Mouse (Mus musculus) heart, embryonic 12.5 days (tissue): ENCODE data around the gene Acot3. TPM values are rescaled to one million over a fixed set of nuclear protein-coding genes. Genes with fewer than 3 reads are reported as not detected.
"Not testable (repeated sequence)": the region's sequence is repeated elsewhere in the genome, so short reads cannot be mapped to it uniquely, and the experiment has no call there.

Experiments
- ATAC-seq: fragments of 200-750 bp; cut with Nextera tagmentation; 2 replicates; pipeline ENCODE4 v1.8.0; 2017; ENCODE audit warnings: moderate TSS enrichment, moderate library complexity; ENCODE audit not compliant: insufficient number of reproducible peaks, low FRiP score
- H3K27ac ChIP-seq: fragments of 300-500 bp; sonication (generic); 2 replicates; pipeline ENCODE4 v1.5.1; 2016; ENCODE audit warnings: mild to moderate bottlenecking, moderate library complexity; ENCODE audit not compliant: poor library complexity, severe bottlenecking
- H3K27me3 ChIP-seq: fragments of 300-500 bp; sonication (generic); replicated peaks from 2 replicates; pipeline ENCODE4 v1.6.1; 2016; ENCODE audit warnings: mild to moderate bottlenecking, moderate library complexity
- H3K36me3 ChIP-seq: fragments of 300-500 bp; sonication (generic); 2 replicates; pipeline ENCODE4 v1.6.1; 2016; ENCODE audit warnings: mild to moderate bottlenecking, moderate library complexity
- H3K4me1 ChIP-seq: fragments of 300-500 bp; sonication (generic); replicated peaks from 2 replicates; pipeline ENCODE4 v1.6.1; 2016; ENCODE audit warnings: mild to moderate bottlenecking
- H3K4me2 ChIP-seq: fragments of 300-500 bp; sonication (generic); 2 replicates; pipeline ENCODE4 v1.6.1; 2016; ENCODE audit warnings: mild to moderate bottlenecking, moderate library complexity
- H3K4me3 ChIP-seq: fragments of 300-500 bp; sonication (generic); 2 replicates; pipeline ENCODE4 v1.5.1; 2016; ENCODE audit warnings: mild to moderate bottlenecking
- H3K9ac ChIP-seq: fragments of 300-500 bp; sonication (generic); 2 replicates; pipeline ENCODE4 v1.6.1; 2016; ENCODE audit warnings: mild to moderate bottlenecking, moderate library complexity
- H3K9me3 ChIP-seq: fragments of 300-500 bp; sonication (generic); replicated peaks from 2 replicates; pipeline ENCODE4 v1.6.1; 2016; ENCODE audit warnings: mild to moderate bottlenecking, moderate library complexity
- WGBS: fragments of 180-500 bp; shearing (Covaris S2); methylation state at CpG from one replicate; pipeline ENCODE4 v1.1.7; 2016; 5-methylcytosine and 5-hydroxymethylcytosine counted together
- polyA plus RNA-seq: library from polyadenylated mRNA; unstranded; fragments of >200 nt; fragmentation: Nextera tagmentation; extraction: Ambion mirVana; gene quantifications from 2 replicates; pipeline ENCODE4 v1.2.1, GENCODE M21; 2016

Gene Acot3
- 0.27 and 0.64 TPM in 2 replicates for polyA plus RNA-seq

DNA sequence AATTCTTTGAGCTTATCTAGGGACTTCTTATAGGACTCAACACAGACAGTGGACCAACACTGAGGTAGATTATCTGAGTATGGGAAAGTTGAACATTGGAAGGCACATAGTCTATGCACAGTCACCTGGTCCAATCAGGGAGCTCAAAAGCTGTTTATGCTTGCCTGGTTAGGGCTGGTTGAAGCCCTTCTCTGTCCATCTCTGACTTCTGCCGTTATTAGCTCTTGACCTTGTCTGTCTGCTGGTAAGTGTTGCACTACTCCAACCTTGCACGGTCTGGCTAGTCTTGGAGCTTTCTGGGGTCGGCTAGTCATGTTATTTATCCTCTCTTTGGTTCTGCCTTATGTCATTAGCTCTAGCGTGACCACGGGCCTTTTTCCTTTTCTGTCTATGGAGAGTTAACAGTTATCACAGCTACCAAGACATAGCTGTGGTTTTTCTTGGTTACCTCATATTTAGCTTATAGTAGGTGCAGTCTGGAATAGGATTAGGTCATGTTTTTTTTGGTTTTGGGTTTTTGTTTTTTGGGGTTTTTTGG lies at the start of gene Acot3:
TSS of gene Acot3 (plus strand) at position 208 of the 538 bp plus-strand sequence.
- Histone ChIP-seq H3K4me1 (peaks cover 8% of the 10 kb centered on the region; the same call in 1 of the 2 replicates), H3K27me3 (peaks cover 25% of the 10 kb centered on the region), H3K4me3 (peak within 1 kb of the TSS; percentile 44; the same call in 1 of the 2 replicates), H3K4me2 (peak within 1 kb of the TSS; percentile 69), H3K27ac (no peak within 1 kb of the TSS), H3K9me3 (peaks cover 5% of the 10 kb centered on the region; the same call in 1 of the 2 replicates), H3K36me3 (no peaks in the 10 kb centered on the region), H3K9ac (no peak within 1 kb of the TSS)
- ATAC-seq, result no peak
- 63% methylated on average over 5 of the region's 5 CpGs for WGBS

DNA sequence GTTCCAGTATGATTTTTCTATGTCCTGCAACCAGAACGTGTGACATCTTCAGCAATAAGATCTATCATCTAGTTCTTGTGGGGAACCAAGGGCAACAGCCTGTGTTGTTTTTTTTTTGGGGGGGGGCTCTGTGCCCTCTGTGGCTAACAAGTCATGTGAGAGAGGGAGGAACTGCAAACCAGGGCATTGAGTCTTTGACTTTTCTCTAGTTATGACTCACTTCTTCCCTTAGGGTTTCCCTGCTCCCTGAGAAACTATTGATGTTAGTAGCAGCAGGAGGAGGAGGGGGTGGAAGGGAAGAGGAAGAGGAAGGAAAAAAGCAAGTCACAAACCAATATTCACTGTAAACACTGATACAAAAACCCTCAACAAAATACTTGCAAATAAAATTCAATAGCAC lies 48.1 kb upstream of the Acot3 start:
- Histone ChIP-seq H3K36me3 (no peaks in the 10 kb centered on the region), H3K9me3 (peaks cover 10% of the 10 kb centered on the region), H3K27ac (no peak overlapping the region), H3K4me2 (no peak overlapping the region), H3K4me1 (peaks cover 18% of the 10 kb centered on the region), H3K27me3 (0 out of 2 replicates have a peak, but pooled peaks cover 3% of the 10 kb centered on the region), H3K9ac (no peak overlapping the region), H3K4me3 (no peak overlapping the region)
- WGBS, result 76% methylated on average over 1 of the region's 1 CpGs
- no peak for ATAC-seq

DNA sequence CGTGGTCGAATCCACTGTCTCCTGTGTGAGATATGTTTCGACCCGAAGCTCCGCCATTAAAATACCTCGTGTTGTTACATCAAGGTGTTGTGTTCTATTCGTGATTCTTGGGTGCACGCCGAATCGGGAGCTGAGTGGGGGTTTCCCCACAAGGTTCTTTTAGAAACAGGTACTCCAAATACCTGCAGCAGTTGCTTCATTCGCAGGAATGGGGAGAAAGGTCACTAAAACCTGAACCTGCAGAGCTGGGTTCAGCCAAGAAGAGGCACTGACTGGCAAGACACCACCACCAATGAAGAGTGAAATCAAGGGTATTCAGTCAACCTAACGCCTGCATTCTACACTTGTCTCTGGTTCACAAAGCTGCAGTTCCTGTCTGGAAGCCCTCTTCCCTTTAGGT lies 43.7 kb upstream of the Acot3 start:
- H3K4me1 ChIP-seq, result peaks cover 16% of the 10 kb centered on the region
- 0 out of 2 replicates have a peak, but pooled peaks cover 3% of the 10 kb centered on the region for H3K27me3 ChIP-seq
- no peak overlapping the region for H3K4me2 ChIP-seq
- H3K27ac ChIP-seq, result no peak overlapping the region
- no peaks in the 10 kb centered on the region for H3K36me3 ChIP-seq
- no peak overlapping the region for H3K4me3 ChIP-seq
- no peaks in the 10 kb centered on the region for H3K9me3 ChIP-seq
- no peak overlapping the region for H3K9ac ChIP-seq
- whole genome bisulfite sequencing, result 88% methylated on average over 12 of the region's 12 CpGs
- no peak for ATAC-seq

DNA sequence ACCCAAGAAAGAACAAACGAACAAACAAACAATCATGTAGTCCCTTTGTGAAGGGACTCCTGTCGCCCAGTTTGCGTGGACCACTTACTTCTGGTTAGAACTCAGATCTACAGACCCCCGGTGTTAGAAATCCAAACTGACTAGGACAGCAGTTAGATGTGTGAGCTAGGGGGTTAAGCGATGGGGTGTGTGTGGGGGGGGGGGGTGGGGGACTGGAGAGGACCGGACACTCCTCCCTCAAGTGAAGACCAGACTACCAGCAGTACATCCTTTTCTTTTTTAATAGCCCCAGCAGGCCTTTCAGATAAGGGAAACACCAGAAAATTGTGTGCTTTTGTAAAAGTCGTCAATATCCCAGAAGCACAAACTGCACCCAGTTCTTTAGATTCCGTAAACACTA lies 43.2 kb upstream of the Acot3 start:
- Histone ChIP-seq H3K4me1 (peaks cover 16% of the 10 kb centered on the region), H3K4me2 (peak overlapping the region; percentile 66), H3K27me3 (0 out of 2 replicates have a peak, but pooled peaks cover 3% of the 10 kb centered on the region), H3K27ac (no peak overlapping the region), H3K4me3 (peak overlapping the region; percentile 49), H3K9ac (no peak overlapping the region), H3K9me3 (no peaks in the 10 kb centered on the region), H3K36me3 (no peaks in the 10 kb centered on the region)
- ATAC-seq, result no peak
- 61% methylated on average over 8 of the region's 8 CpGs for WGBS

DNA sequence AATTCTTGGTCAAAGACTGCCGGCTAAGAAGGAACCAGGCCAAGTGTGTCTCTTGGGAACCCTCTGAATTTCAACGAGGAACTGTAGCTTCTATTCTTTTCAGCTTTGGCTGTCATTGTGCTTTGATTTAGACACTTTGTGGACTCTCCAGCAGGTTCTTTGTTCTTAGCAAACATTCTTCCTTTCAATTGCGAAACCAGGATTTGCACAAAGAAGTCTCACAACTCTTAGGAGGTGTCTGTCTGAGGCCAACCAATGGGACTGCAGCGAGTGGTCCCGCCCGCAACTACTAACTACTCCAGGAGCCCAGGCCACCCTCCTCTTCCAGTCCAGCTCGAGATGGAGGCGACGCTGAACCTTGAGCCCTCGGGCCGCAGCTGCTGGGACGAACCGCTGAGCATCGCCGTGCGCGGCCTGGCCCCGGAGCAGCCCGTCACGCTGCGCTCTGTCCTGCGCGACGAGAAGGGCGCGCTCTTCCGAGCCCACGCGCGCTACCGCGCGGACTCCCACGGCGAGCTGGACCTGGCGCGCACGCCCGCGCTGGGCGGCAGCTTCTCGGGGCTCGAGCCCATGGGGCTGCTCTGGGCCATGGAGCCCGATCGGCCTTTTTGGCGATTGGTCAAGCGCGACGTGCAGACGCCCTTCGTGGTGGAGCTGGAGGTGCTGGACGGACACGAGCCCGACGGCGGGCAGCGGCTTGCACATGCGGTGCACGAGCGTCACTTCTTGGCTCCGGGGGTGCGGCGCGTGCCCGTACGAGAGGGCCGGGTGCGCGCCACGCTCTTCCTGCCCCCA lies 42.6 kb upstream of the Acot3 start, which contains the start of gene Acot1:
TSS of gene Acot1 (plus strand) at position 320 of the 795 bp plus-strand sequence.
- Histone ChIP-seq H3K27ac (peak within 1 kb of the TSS; percentile 2; the same call in 1 of the 2 replicates), H3K4me1 (peaks cover 16% of the 10 kb centered on the region), H3K4me3 (peak within 1 kb of the TSS; percentile 49), H3K9ac (peak within 1 kb of the TSS; percentile 73), H3K4me2 (peak within 1 kb of the TSS; percentile 66)
- WGBS, result 3% methylated on average over 57 of the region's 70 CpGs
- not testable (repeated sequence) for H3K9me3 ChIP-seq, H3K36me3 ChIP-seq, H3K27me3 ChIP-seq
- ATAC-seq, result peak; percentile 84

DNA sequence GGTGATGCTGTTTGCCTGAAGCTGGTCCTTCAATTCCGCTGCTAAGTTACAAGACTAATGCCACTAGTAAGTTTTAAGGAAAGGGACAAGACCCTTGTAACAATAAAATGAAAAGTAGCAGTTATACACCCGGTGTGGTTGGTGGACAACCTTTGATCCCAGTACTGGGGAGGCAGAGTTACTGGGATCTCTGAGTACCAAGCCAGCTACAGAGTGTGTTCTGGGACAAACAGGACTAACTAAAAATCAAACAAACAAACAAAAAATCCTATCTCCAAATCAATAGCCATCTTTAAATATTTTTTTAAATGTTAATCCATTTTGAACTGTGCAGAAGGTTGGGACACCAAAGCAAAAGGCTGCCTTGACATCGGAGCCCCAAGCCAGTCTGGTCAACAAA lies 41.7 kb upstream of the Acot3 start:
- Histone ChIP-seq H3K4me2 (peak overlapping the region; percentile 66), H3K36me3 (no peaks in the 10 kb centered on the region), H3K4me3 (peak overlapping the region; percentile 49), H3K27me3 (0 out of 2 replicates have a peak, but pooled peaks cover 3% of the 10 kb centered on the region), H3K27ac (no peak overlapping the region), H3K4me1 (peaks cover 16% of the 10 kb centered on the region), H3K9ac (no peak overlapping the region), H3K9me3 (no peaks in the 10 kb centered on the region)
- no peak for ATAC-seq
- WGBS, result 77% methylated on average over 3 of the region's 3 CpGs

DNA sequence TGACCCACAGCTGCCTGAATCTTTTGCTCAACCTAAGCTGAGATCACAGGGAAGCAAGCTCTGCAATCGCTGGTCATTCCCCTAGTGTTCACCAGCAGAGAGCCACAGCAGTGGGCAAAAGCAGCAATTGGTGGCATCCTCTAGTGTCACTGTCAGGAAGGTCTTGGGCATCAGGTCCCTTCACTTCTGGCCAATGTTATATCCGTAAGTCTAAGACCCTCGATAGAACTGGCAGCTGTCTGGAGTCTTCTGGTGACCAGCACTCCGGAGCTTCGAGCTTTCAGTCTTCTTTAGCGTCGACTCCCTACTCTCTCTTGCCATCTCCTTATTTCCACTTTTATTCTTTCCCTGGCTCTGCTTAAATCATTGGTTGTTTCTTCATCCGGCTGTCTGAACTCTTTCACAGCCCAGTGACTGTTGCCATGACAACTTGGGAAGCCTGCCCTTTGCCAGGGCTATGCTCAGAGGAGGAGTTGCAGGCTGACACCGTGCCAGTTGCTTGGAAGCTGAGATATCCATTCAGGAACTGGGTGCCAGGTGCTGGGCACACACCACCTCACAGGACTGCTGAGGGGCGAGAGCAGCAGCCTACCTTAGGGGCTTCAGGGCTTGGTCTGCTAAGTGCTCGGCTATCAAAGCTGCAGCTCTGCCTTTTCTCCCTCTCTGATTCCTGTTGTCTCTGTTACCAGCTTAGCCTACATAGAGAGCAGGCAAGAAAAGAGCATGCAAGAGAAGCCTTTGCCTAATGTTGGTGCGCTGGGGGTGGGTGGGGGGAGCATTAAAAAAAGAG lies 40.5 kb upstream of the Acot3 start:
- H3K9ac ChIP-seq, result 0 out of 2 replicates have a peak overlapping the region, but pooled peaks have one; percentile 4
- no peak overlapping the region for H3K27ac ChIP-seq
- peak overlapping the region; percentile 35 for H3K4me2 ChIP-seq
- H3K27me3 ChIP-seq, result 0 out of 2 replicates have a peak, but pooled peaks cover 3% of the 10 kb centered on the region
- H3K36me3 ChIP-seq, result 0 out of 2 replicates have a peak, but pooled peaks cover 2% of the 10 kb centered on the region
- peaks cover 16% of the 10 kb centered on the region for H3K4me1 ChIP-seq
- peak overlapping the region; percentile 9; the same call in 1 of the 2 replicates for H3K4me3 ChIP-seq
- ATAC-seq, result no peak
- H3K9me3 ChIP-seq, result no peaks in the 10 kb centered on the region
- WGBS, result 65% methylated on average over 12 of the region's 12 CpGs

DNA sequence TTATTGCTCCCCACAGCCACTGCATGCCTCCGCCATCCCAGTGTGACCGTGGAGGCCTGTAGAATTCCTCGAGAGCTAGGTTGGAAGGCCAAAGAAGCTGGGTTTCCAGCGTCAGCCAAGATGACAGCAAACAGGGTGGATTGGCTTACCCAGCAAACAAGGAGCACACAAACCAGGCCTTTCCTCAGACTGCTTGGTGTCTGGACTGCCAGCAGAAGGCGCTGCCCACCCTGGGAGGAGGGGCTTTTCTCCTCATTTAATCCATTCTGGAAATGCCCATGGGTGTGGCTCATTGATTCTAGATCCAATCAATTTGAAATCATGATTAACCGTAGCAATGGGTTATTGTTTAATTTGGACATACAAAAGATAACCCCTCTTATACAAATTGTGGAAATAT lies 38.8 kb upstream of the Acot3 start:
- peaks cover 16% of the 10 kb centered on the region for H3K4me1 ChIP-seq
- no peak for ATAC-seq
- no peak overlapping the region for H3K4me2 ChIP-seq
- no peak overlapping the region for H3K27ac ChIP-seq
- H3K36me3 ChIP-seq, result 0 out of 2 replicates have a peak, but pooled peaks cover 2% of the 10 kb centered on the region
- WGBS, result 67% methylated on average over 6 of the region's 6 CpGs
- no peaks in the 10 kb centered on the region for H3K9me3 ChIP-seq
- no peak overlapping the region for H3K9ac ChIP-seq
- no peak overlapping the region for H3K4me3 ChIP-seq
- 0 out of 2 replicates have a peak, but pooled peaks cover 3% of the 10 kb centered on the region for H3K27me3 ChIP-seq

DNA sequence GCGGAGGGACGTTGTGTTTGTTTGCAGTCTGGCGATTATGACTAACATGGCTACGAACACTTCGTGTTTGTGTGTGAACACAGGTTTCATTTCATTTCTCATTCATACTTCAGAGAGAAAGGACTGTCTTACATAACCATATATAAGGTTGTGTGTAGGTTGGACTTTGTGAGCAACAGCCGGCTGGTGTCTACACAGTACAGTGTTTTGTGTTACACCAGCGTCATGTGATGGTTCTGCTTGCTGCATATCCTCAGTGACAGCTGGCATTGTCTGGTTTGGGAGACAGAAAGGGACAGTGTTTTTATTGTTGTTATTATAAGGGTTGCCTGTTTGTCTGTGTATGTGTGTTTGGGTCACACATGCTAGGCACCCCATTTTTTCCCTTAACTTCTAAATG lies 38.2 kb upstream of the Acot3 start:
- Histone ChIP-seq H3K9ac (no peak overlapping the region), H3K27ac (no peak overlapping the region), H3K27me3 (no peaks in the 10 kb centered on the region), H3K4me1 (peaks cover 11% of the 10 kb centered on the region), H3K4me2 (no peak overlapping the region), H3K4me3 (no peak overlapping the region), H3K36me3 (0 out of 2 replicates have a peak, but pooled peaks cover 2% of the 10 kb centered on the region), H3K9me3 (no peaks in the 10 kb centered on the region)
- WGBS, result 90% methylated on average over 7 of the region's 7 CpGs
- ATAC-seq, result no peak

DNA sequence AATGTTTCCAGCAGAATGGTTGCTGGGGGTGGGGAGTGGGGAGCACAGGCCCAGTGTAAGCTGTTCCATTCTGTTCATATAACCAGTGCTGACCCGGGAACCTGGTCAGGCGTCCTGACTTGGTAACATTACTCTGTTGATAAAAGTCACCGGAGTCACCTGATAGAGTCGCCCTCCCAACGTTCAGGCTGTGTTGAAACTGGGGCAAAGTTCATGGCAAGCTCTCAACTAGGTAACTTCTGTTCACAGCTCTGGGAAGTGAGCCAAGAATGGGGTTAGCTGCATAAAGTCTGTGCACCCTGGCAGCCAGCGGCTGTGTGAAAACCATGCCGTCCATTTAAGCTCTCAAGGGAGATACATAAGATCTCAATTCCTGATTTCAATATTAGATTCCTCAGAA lies 31.4 kb upstream of the Acot3 start:
- H3K4me3 ChIP-seq, H3K36me3 ChIP-seq, H3K27me3 ChIP-seq, H3K4me1 ChIP-seq, H3K27ac ChIP-seq, H3K9me3 ChIP-seq, H3K9ac ChIP-seq: not testable (repeated sequence)
- H3K4me2 ChIP-seq, result peak overlapping the region; percentile 24; the same call in 1 of the 2 replicates
- peak; percentile 66 for ATAC-seq
- 10% methylated on average over 7 of the region's 7 CpGs for WGBS

DNA sequence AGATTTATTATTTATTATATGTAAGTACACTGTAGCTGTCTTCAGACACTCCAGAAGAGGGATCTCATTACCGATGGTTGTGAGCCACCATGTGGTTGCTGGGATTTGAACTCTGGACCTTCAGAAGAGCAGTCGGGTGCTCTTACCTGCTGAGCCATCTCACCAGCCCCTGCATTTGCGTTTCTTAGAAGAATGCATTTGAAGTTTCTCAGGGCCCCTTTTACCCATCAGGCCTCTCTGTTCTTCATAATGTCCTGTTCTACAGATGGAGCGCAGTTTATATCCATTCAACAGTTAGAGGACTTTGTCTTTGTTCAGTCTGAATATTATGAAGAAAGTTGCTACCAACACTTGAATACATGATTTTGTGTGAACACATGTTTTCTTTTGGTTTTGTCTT lies 29.7 kb upstream of the Acot3 start:
- not testable (repeated sequence) for ATAC-seq
- 86% methylated on average over 4 of the region's 4 CpGs for WGBS

More for the DNA sequence above, 29.7 kb upstream of the Acot3 start:
- not testable (repeated sequence) for H3K27ac ChIP-seq, H3K9me3 ChIP-seq, H3K4me1 ChIP-seq, H3K36me3 ChIP-seq, H3K9ac ChIP-seq, H3K4me3 ChIP-seq, H3K4me2 ChIP-seq, H3K27me3 ChIP-seq
